Mouse (Mus musculus) kidney, adult 2 months (tissue): Measurements from ENCODE around the gene Elof1.

Experiments used
- CTCF ChIP-seq: fragments of 200-500 bp; conservative IDR thresholded peaks from 2 replicates; pipeline ENCODE4 v1.5.1; 2011; ENCODE audit warnings: low read depth, mild to moderate bottlenecking, control low read depth, low read length, moderate library complexity, mixed read lengths; ENCODE audit not compliant: insufficient read depth, insufficient read length
- POLR2A ChIP-seq: fragments of 200-500 bp; IDR thresholded peaks from one replicate; pipeline ENCODE4 v1.6.1; 2011; ENCODE audit warnings: low read depth, low read length, control low read depth

- TF ChIP-seq CTCF: no peak
- TF ChIP-seq POLR2A: no peak
Observed at GRCm38 (mm10) chr9:22108194-22108593, 8.8 kb downstream of the Elof1 start.
